Mouse (Mus musculus) adrenal gland, adult (tissue): ENCODE results near the gene Ppa2.

Source experiments
- DNase-seq, 2 experiments: peaks; one replicate each; pipeline ENCODE4 v3.0.0; 2022 to 2023; ENCODE audit warnings: low spot score in 1 of 2; ENCODE audit not compliant: inconsistent age in 2 of 2

The Ppa2 gene

DNA sequence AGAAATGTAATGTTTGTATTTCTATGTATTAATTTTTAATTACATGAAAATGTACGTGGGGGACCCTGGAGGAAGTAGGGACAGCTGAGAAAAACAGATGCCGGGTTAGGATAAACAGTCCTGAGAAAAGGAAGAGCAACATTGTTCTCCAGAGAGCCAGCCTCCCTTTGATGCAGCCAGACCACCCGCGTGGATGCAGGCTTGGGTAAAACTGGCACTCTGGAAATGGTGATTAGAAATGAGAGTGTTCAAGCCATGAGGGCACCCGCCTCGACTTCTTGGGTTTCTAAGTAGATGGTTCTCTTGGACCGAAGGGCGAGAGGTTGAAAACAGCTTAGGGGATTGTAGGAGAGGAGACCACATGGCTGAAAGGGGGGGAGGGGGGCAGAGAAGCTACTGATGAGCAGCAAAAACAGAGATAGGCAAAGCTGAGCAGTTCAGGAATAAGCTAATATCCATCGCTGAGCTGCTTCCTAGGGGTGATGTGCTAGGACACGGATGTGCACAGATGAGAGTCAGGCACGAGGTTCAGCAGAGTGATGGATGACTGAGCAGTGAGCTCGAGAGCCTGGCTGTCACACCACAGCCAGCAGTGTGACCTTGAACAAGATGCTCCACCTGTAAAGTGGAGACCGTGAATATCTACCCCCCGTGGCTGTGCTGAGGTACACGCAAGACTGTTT, 21.4 kb downstream of the Ppa2 start:
- no peak for DNase-seq

DNA sequence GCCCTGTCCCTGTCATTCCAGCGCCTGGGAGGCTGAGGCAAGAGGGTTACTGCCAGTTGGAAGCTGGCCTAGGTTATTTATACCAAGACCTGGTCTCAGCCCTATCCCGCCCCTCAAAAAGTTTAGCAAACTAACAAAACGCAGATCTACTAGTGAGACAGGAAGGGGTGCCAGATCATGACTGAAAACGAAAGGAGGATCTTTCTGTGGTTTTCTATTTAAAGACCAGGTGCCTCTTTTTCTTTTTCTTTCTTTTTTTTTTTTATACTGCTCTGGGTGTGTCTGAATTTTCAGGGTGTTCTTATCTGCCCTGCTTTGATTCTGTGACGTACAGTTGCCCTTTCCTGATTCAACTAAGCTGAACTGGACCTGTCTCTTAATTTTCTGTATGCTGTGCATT, 22.4 kb downstream of the Ppa2 start:
- no peak for DNase-seq

DNA sequence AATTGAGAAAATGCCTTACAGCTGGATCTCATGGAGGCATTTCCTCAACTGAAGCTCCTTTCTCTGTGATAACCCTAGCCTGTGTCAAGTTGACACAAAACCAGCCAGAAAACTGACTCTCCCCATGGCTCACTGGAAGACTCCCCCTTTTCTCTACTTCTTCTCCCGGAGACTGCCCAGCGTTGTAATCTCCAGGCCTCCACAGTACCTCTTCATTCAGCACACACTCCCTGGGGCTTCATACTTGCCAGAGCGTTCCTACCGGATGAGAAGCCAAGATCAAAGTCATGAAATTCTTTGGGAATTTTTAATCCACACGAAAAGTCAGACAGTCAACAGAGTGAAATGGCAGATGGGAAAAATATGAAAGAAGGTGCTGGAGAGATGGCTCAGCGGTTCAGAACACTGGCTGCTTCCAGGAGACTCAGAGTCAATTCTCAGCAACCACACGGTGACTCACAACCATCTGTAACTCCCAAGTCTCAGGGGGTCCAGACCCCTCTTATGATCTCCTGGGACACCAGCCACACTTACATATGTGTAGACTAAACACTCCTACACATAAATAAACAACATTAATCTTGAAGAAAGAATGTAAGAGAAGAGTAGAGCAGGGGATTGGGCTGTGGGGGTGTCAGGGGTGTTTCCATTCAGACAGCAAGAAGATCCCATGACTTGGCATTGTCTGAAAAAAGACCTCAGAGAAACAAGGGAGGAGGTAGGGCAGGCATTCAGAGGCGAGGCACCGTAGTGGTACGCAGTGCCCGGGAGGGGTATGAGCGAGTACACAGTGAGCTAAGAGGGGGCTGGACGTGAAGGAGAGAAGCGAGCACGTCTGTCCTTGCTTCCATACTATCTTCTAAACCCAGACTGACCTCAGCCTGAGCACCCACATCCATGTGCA, 23.6 kb downstream of the Ppa2 start:
- no peak for DNase-seq

DNA sequence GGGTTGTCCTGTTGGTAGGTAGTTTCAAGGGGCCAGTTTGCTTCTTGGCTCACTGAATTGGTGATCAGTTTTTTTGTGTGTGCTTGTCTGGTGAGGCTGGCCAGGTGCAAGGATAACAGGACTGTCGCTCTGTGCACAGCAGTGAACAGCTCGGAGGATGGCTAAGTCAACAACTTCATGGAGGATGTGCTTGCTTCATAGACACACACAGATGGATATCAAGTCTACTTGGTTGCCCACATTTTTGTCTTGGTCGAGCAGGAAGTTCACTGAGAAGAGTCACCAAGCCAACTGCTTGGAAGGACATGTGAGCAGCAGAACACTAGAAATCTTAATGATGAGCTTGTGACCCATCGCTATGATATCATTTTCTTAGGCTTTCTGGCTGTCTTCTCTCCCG, 24.8 kb downstream of the Ppa2 start:
- DNase-seq = no peak

GRCm38 (mm10) chr3:133335166-133335565, 25.3 kb downstream of the Ppa2 start:
- DNase-seq = no peak

DNA sequence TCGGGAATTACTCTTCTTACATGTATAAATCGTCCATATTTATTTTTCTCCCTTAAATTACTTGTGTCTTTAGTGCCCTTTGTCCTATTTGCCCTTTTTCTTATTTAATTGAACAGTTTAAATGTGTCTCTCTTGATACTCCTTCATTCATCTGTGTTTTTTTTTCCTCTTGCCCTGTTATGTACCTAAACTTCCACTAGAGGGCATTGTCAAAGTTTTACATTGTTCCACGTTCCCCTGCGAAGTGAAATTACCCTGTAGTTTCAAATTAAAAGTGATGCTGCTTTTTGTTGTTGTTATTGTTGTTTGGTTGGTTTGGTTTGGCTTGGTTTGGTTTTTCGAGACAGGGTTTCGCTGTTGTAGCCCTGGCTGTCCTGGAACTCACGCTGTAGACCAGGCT, 26.5 kb downstream of the Ppa2 start:
- no peak for DNase-seq

DNA sequence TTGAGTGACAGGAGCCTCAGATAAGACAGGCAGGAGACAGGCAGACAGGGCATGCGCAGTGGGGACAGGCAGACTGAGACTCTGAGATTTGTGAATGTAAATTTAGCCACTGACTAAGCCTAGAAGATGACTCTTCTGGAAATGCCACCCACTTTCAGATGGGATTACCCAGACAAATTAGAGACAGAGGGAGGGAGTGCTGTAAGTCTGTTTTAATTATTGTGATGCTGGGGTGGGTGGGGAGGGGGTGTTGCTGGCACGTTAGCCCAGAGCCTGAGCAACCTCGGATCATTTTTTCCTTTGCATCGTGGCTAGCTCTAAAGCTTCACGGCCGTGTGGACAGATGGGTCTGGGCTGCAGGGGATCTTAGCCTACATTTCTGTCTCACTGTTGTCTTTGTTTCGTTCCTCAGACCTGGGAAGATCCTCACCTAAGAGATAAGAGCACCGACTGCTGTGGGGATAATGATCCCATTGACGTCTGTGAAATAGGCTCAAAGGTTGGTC, 29.0 kb downstream of the Ppa2 start:
- DNase-seq = no peak

DNA sequence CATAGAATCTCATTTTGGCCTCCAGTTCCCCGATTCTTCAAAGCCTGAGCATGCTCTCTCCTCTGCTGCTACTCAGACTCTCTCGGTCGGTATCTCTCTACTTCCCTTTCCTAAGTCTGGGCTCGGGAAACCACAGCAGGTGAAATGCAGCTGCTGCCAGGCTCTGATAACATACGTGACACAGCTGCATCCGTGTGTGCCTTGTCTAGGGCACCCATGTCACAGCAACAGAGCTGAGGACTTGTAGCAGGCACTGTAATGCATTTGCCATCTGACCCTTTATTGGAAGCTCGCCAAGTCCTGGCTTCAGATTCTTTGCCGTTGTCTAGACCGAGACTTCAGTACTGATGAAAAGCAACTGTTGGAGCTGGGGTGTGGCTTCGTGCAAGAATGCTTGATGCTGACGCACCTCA, 29.5 kb downstream of the Ppa2 start:
- no peak for DNase-seq

- no peak for DNase-seq
Measured at GRCm38 (mm10) chr3:133341106-133341505, 31.2 kb downstream of the Ppa2 start.

GRCm38 (mm10) chr3:133347535-133347934, 37.6 kb downstream of the Ppa2 start:
- DNase-seq = no peak

DNA sequence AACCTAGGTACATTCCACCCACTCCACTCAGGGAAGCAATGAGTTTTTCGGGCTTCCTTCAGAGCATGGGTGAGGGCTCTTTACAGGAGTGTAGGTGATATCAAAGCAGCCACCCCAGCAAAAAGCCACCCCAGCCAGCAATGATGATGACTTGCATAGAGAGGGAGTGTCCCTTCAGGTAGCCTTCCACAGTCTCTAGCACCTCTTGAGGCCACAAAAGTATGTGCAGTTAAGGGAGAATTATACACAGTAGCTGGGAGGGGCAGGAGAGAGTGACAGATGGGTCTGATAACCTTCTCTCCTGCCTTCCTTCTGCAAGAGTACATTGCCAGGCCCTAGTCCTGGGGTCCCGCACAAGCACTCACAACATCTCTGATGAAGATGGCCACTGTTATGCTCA, 38.9 kb downstream of the Ppa2 start:
- DNase-seq = no peak

GRCm38 (mm10) chr3:133357426-133357974, 47.6 kb downstream of the Ppa2 start:
- DNase-seq = no peak

GRCm38 (mm10) chr3:133357977-133358376, 48.1 kb downstream of the Ppa2 start:
- no peak for DNase-seq

DNA sequence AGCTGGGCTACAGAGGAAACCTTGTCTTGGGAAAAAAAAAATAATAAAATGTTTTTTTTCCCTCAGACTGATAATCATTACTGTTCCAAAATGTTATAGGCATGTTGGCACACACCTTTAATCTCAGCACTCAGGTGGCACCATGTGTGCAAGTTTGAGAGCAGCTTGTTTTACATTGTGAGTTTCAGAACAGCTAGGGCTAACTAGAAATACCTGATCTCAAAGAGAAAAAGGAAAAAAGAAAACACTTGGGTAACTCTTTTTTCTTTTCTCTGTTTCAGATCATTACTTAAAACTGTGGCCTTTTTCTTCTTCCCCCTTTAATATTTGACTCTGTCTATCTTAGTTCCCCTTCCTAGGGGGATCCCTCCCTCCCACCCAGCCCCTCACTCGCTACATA, 51.5 kb downstream of the Ppa2 start:
- DNase-seq = no peak

GRCm38 (mm10) chr3:133364138-133364537, 54.2 kb downstream of the Ppa2 start:
- DNase-seq = no peak

DNA sequence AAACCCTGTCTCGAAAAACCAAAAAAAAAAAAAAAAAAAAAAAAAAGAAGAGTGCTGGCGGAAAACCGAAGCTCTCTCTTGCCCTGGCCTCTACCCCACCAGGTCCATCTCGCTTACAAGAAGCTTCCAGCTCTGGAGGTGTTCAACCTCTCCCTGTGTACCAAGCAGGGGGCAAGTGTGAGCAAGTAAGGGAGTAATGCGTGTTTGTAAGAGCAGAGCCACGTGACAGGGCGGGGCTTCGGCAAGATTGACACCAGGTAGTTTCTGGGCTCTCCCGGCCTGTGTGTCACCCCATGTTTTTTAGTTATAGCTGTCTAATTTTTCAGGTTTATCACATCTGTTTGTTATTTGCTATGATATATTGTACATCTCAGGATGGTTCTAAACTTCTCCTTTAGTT, 56.2 kb downstream of the Ppa2 start:
- DNase-seq = no peak

DNA sequence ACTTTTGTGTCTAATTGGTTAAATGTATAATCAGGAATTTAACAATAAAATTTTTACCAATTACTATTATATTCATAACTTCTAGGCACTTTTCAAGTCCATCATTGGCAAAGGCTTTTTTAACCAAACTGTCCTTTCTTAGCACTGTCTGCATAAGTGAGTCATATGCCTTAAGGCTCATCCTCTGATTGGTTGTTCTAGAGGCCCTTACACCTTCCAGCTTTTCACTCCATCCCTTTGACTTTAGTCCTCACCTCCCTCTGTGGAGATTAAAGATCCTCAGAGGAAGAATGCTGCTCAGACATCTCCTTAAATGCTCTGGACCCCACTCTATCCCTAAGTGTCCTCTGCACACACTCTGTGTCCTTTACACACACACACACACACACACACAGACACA, 68.3 kb downstream of the Ppa2 start:
- no peak for DNase-seq

DNA sequence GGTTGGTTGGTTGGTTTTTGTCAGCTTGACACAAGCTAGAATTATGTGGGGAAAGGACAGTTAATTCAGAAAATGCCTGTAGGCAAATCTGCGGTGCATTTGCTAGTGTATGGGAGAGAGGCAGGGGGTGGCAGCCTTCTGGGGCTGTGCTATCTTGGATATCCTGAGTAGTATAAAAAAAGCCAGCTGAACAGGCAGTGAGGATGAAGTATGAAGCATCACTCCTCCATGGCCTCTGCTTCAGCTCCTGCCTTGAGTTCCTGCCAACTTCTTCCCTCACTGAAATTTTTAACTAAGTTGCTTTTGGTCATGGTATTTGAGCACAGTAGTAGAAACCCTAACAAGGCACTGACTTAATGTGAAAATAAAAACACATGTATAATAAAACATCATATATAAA, 70.1 kb downstream of the Ppa2 start:
- no peak for DNase-seq

DNA sequence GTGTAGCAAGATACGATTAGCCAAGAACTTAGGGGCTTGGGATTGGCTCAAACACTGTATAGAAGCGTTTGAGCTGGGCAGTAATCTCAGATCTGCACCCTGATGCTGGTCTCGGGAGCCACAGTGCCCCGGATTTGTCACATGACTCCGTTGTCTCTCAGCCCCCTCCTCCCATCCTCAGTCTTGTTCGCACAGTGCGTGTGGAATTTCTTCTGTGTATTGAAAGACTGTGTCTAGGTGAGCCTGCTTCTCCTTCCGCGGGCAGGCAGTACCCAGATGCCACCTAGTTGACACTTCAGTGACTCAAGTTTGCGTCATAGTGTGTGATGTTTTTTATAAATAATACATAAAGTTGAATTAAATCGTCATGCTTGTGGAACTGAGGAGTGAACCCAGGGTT, 71.6 kb downstream of the Ppa2 start:
- no peak for DNase-seq

DNA sequence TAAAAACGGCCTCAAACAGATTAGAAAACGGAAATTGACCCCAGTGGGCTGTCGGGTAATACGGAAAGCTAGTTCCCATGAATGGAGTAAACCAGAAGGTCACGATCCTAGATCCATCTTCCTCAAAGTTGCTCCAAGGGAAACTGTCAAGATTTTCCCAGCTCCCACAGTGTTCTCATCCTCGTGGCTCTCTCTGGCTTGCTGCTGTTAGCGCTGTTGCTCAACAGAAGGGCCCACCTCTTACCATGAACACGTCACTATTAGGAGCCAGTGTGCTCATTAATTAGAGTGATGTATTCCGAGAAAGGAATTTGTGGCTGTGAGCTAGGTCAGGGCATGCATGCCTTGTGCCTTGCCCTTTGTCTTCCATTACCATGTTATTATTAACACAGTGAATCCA, 72.2 kb downstream of the Ppa2 start:
- no peak for DNase-seq

DNA sequence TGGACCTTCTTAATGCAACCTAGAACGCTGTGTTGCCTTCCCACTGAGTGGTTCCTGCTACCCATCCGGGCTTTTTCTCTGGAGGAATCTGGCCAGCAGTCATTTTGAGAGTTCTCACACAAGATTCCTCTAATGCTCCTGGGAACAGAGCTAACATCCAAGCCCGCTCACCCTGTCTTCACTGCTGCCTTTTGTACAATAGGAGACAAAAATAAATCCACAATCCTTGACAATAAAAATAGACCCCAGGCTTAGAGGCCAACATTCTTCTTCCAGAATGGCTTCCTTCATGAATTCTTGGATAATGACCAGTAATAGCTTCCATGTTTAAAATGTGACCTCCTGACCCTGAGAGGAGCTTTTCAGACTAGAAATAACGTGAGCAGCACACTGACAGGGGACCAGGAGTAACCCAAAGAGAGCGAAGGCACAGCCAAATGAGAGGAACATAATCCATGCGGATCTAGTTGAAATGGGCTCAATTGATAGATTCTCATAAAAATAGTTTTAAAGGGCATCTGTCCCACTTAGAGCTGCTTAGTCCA, 74.3 kb downstream of the Ppa2 start:
- DNase-seq = no peak

- DNase-seq = no peak
Measured at GRCm38 (mm10) chr3:133387283-133387682, 77.4 kb downstream of the Ppa2 start.
